Mouse (Mus musculus) midbrain, embryonic 16.5 days (tissue): ENCODE data around the gene Cebpb. TPM values are rescaled to one million over a fixed set of nuclear protein-coding genes. Genes with fewer than 3 reads are reported as not detected.
"Not testable (repeated sequence)": the region's sequence is repeated elsewhere in the genome, so short reads cannot be mapped to it uniquely, and the experiment has no call there.

Experiments
- ATAC-seq: fragments of 200-750 bp; cut with Nextera tagmentation; 2 replicates; pipeline ENCODE4 v1.8.0; 2017; ENCODE audit warnings: moderate TSS enrichment
- H3K27ac ChIP-seq: fragments of 300-500 bp; sonication (generic); 2 replicates; pipeline ENCODE4 v1.5.1; 2014; ENCODE audit warnings: mild to moderate bottlenecking, low read length, mixed read lengths
- H3K27me3 ChIP-seq: fragments of 300-500 bp; sonication (generic); 2 replicates; pipeline ENCODE4 v1.6.1; 2014; ENCODE audit warnings: low read depth, low read length, mixed read lengths; ENCODE audit not compliant: control insufficient read depth, insufficient read depth
- H3K36me3 ChIP-seq: fragments of 300-500 bp; sonication (generic); 2 replicates; pipeline ENCODE4 v1.6.1; 2014; ENCODE audit warnings: mild to moderate bottlenecking, low read length, moderate library complexity, mixed read lengths; ENCODE audit not compliant: control insufficient read depth, insufficient read depth
- H3K4me1 ChIP-seq: fragments of 300-500 bp; sonication (generic); 2 replicates; pipeline ENCODE4 v1.6.1; 2014; ENCODE audit warnings: mild to moderate bottlenecking, low read length, mixed read lengths; ENCODE audit not compliant: control insufficient read depth, insufficient read depth
- H3K4me2 ChIP-seq: fragments of 300-500 bp; sonication (generic); 2 replicates; pipeline ENCODE4 v1.6.1; 2014; ENCODE audit warnings: mild to moderate bottlenecking, low read length, mixed read lengths
- H3K4me3 ChIP-seq: fragments of 300-500 bp; sonication (generic); 2 replicates; pipeline ENCODE4 v1.5.1; 2014; ENCODE audit warnings: low read depth, mild to moderate bottlenecking, low read length, moderate library complexity, mixed read lengths
- H3K9ac ChIP-seq: fragments of 300-500 bp; sonication (generic); 2 replicates; pipeline ENCODE4 v1.6.1; 2014; ENCODE audit warnings: low read depth, low read length, mixed read lengths
- H3K9me3 ChIP-seq: fragments of 300-500 bp; sonication (generic); replicated peaks from 2 replicates; pipeline ENCODE4 v1.6.1; 2014; ENCODE audit warnings: mild to moderate bottlenecking, low read length, mixed read lengths; ENCODE audit not compliant: control insufficient read depth, poor library complexity, severe bottlenecking
- WGBS: fragments of 180-500 bp; shearing (Covaris S2); extraction: QIAGEN DNeasy Blood & Tissue Kit; methylation state at CpG from one replicate; pipeline ENCODE4 v1.1.7; 2014; 5-methylcytosine and 5-hydroxymethylcytosine counted together
- polyA plus RNA-seq: library from polyadenylated mRNA; unstranded; fragments of >200 nt; fragmentation: Nextera tagmentation; extraction: Ambion mirVana; gene quantifications from 2 replicates; pipeline ENCODE4 v1.2.1, GENCODE M21; 2015

Gene Cebpb
- polyA plus RNA-seq = 0.37 and 0.60 TPM in 2 replicates

DNA sequence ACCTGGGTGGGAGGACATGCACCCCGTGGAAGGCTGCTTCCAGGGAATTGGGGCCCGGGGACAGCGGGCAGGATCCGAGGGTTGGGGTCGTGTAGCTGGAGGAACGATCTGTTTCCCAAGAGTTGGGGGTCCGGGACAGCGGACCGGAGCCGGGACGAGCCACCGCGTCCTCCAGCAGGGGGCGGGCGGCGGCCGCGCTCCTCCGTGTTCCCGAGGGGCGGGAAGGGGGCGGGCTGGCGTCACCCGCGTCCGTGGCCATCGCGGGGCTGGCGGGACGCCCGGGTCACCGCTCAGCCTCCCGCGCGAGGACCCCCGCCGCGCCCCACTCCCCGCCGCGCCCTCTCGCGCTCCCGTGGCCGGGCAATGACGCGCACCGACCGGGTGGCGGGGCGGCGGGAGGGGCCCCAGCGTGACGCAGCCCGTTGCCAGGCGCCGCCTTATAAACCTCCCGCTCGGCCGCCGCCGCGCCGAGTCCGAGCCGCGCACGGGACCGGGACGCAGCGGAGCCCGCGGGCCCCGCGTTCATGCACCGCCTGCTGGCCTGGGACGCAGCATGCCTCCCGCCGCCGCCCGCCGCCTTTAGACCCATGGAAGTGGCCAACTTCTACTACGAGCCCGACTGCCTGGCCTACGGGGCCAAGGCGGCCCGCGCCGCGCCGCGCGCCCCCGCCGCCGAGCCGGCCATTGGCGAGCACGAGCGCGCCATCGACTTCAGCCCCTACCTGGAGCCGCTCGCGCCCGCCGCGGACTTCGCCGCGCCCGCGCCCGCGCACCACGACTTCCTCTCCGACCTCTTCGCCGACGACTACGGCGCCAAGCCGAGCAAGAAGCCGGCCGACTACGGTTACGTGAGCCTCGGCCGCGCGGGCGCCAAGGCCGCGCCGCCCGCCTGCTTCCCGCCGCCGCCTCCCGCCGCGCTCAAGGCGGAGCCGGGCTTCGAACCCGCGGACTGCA lies at the start of gene Cebpb:
Gene Cebpb, plus strand, starts transcription at position 418 of the 954 bp plus-strand sequence.
- WGBS = under 1% methylated on average over 102 of the region's 147 CpGs
- Histone ChIP-seq H3K4me1 (peaks cover 11% of the 10 kb centered on the region), H3K36me3 (no peaks in the 10 kb centered on the region), H3K9me3 (no peaks in the 10 kb centered on the region), H3K27ac (no peak within 1 kb of the TSS; the same call in 1 of the 2 replicates), H3K9ac (peak within 1 kb of the TSS; percentile 56), H3K27me3 (peaks cover 45% of the 10 kb centered on the region), H3K4me3 (peak within 1 kb of the TSS; percentile 64), H3K4me2 (peak within 1 kb of the TSS; percentile 87)
- ATAC-seq = peak; percentile 53

DNA sequence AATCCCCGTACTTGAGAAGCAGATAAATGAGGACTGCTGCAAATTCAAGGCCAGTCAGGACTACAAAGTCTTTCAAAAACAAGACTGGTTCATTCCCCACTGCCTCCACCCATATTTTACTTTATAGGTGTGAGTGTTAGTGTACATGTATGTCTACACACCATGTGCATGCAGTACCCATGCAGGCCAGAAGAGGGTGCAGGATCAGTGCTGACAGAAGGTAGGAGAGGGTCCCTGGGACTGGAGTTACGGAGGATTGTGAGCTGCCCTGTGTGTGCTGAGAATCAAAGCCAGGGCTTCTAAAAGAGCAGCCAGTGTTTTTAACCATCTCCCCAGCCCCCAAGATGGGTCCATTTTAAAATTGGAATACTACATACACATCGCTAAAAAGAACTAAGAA lies 48.4 kb upstream of the Cebpb start:
- H3K27ac ChIP-seq = no peak overlapping the region
- WGBS = 83% methylated on average over 3 of the region's 3 CpGs

GRCm38 (mm10) chr2:167641337-167641736 lies 47.4 kb upstream of the Cebpb start:
- no peaks in the 10 kb centered on the region for H3K4me1 ChIP-seq
- no peaks in the 10 kb centered on the region for H3K27me3 ChIP-seq
- no peaks in the 10 kb centered on the region for H3K9me3 ChIP-seq
- H3K4me2 ChIP-seq = no peak overlapping the region
- ATAC-seq = no peak
- WGBS = 51% methylated on average over 8 of the region's 8 CpGs
- H3K27ac ChIP-seq = no peak overlapping the region
- no peak overlapping the region for H3K4me3 ChIP-seq
- H3K36me3 ChIP-seq = peaks cover 4% of the 10 kb centered on the region
- H3K9ac ChIP-seq = no peak overlapping the region

More for the DNA sequence above, 48.4 kb upstream of the Cebpb start:
- Histone ChIP-seq H3K4me3 (no peak overlapping the region), H3K9me3 (no peaks in the 10 kb centered on the region), H3K9ac (no peak overlapping the region), H3K27me3 (no peaks in the 10 kb centered on the region), H3K4me1 (no peaks in the 10 kb centered on the region), H3K4me2 (no peak overlapping the region), H3K36me3 (peaks cover 4% of the 10 kb centered on the region)
- no peak for ATAC-seq

GRCm38 (mm10) chr2:167642164-167642563 lies 46.6 kb upstream of the Cebpb start:
- no peak overlapping the region for H3K9ac ChIP-seq
- H3K27me3 ChIP-seq = no peaks in the 10 kb centered on the region
- H3K4me1 ChIP-seq = no peaks in the 10 kb centered on the region
- H3K36me3 ChIP-seq = peaks cover 4% of the 10 kb centered on the region
- no peak overlapping the region for H3K4me3 ChIP-seq
- WGBS = 94% methylated on average over 6 of the region's 6 CpGs
- H3K27ac ChIP-seq = no peak overlapping the region
- no peak for ATAC-seq
- no peak overlapping the region for H3K4me2 ChIP-seq
- no peaks in the 10 kb centered on the region for H3K9me3 ChIP-seq

DNA sequence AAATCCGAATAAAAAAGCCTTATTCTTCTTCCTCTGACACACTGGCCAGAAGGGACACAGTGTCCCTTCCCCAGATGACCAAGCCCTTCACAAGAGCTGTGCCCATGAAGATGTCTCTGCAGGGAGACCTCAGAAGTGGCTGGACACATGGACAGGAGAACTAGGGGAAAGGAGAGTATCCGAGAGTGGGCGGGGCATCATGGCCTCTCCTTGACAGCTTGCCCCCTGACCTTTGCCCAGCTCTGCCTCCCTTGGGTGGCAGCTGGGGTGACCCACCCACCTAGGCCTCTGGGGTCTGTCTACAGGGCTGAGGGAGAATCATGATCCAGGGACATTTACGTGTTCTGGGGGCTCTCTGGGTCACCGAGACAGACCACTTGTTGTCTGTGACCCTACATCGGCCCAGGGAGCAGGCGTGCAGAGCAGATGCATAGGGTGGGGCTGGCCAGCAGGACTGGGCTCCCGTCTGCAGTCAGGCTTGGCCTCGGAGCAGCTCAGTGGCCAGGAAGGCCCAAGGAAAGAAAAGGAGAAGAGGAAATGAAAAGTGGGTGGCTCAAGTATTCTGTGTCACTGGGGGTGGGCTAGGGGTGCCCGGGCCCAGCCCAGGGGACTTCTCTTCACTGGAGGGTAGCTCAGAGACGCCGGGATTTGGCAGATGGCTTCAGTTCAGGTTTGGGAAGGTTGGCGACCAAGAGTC lies 45.2 kb upstream of the Cebpb start:
- not testable (repeated sequence) for H3K27ac ChIP-seq, H3K4me2 ChIP-seq, H3K9me3 ChIP-seq, H3K27me3 ChIP-seq, H3K9ac ChIP-seq, H3K4me1 ChIP-seq, ATAC-seq, H3K36me3 ChIP-seq, H3K4me3 ChIP-seq
- 90% methylated on average over 13 of the region's 13 CpGs for WGBS

DNA sequence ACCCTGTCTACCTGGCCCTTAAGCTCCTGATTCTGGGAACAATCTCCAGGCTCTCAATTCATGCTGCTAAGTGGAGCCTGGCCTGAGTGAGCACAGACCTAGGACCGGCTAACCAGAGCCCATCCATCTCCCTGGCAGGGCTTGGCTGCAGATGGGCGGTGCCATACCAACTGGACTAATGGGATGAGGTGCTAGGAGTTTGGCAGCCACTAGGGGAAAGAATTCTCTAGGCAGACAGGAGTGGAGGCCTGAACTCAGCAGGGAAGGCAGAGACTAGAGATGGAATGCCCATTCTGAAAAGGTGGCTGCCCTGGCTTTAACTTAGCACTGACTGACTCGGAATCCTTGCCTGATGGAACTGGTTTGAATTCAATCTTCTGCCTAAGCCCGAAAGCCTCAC lies 42.3 kb upstream of the Cebpb start:
- Histone ChIP-seq H3K27me3 (no peaks in the 10 kb centered on the region), H3K36me3 (peaks cover 4% of the 10 kb centered on the region), H3K4me3 (no peak overlapping the region), H3K27ac (no peak overlapping the region), H3K4me1 (no peaks in the 10 kb centered on the region), H3K9me3 (no peaks in the 10 kb centered on the region), H3K4me2 (no peak overlapping the region), H3K9ac (no peak overlapping the region)
- no peak for ATAC-seq
- 89% methylated on average over 4 of the region's 4 CpGs for WGBS

DNA sequence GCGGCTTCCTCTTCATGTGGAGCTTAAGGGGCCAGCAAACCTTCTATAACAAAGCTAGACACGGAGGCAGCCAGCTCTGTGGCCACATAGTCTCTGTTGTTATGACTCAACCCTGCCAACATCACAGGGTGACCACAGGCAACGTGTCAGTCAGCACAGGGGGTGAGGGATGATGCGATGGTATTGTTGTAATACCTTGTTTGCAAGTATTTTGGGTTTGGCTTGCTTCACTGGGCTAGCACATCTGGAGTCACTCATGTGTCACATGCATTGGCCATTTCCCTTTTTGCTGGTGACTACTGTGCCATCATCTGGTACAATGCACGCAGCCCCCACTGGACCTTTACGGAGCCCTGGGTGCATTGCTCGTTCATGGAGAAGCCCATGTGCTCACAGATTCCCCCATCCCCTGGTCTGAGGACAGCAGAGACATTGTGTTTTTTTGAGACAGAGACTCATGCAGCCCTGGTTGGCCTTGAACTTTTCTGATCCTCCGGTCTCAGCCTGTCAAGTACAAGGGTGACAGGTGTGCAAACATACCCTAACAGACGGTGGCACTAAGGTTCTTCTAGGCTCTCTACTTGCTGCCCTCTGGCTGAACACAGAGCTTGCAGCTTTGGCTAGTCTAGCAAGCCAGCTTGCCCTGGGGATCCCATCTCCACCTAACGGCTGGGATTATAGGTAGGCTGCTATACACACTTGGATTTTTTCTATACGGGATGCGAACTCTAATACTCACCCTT lies 39.3 kb upstream of the Cebpb start:
- Histone ChIP-seq H3K4me2 (no peak overlapping the region), H3K4me3 (no peak overlapping the region), H3K27ac (no peak overlapping the region), H3K9me3 (no peaks in the 10 kb centered on the region), H3K27me3 (no peaks in the 10 kb centered on the region), H3K9ac (no peak overlapping the region), H3K36me3 (peaks cover 4% of the 10 kb centered on the region), H3K4me1 (no peaks in the 10 kb centered on the region)
- ATAC-seq = no peak
- WGBS = 88% methylated on average over 12 of the region's 12 CpGs

- Histone ChIP-seq H3K27ac (no peak overlapping the region), H3K9me3 (no peaks in the 10 kb centered on the region), H3K4me3 (no peak overlapping the region), H3K27me3 (no peaks in the 10 kb centered on the region), H3K9ac (no peak overlapping the region), H3K36me3 (peaks cover 2% of the 10 kb centered on the region; the same call in 1 of the 2 replicates), H3K4me2 (no peak overlapping the region), H3K4me1 (no peaks in the 10 kb centered on the region)
- no peak for ATAC-seq
- 85% methylated on average over 9 of the region's 9 CpGs for WGBS
Observed at GRCm38 (mm10) chr2:167651622-167652021, 37.1 kb upstream of the Cebpb start.
